Mouse (Mus musculus) cortical plate, adult 2 months (tissue): ENCODE data around the gene Serpinb11.

Source experiments
- CTCF ChIP-seq: fragments of 200-500 bp; IDR thresholded peaks from 2 replicates; pipeline ENCODE4 v1.5.1; 2011; ENCODE audit warnings: mild to moderate bottlenecking, control low read depth, low read length; ENCODE audit not compliant: insufficient read depth; ENCODE audit errors: extremely low read depth
- POLR2A ChIP-seq: fragments of 200-500 bp; IDR thresholded peaks from 2 replicates; pipeline ENCODE4 v1.6.1; 2011; ENCODE audit warnings: mild to moderate bottlenecking, low read length, control low read depth; ENCODE audit not compliant: insufficient read depth; ENCODE audit errors: extremely low read depth

GRCm38 (mm10) chr1:107389753-107390152 is 28.8 kb downstream of the Serpinb11 start:
- TF ChIP-seq CTCF: no peak
- TF ChIP-seq POLR2A: no peak
